Mouse (Mus musculus) stomach, embryonic 15.5 days (tissue): ENCODE measurements around the gene Cr1l. TPM values are rescaled to one million over a fixed set of nuclear protein-coding genes. Genes with fewer than 3 reads are reported as not detected.

Experiments
- ATAC-seq: fragments of 200-750 bp; cut with Nextera tagmentation; 2 replicates; pipeline ENCODE4 v1.8.0; 2017; ENCODE audit warnings: low read depth, moderate number of reproducible peaks, moderate TSS enrichment; ENCODE audit not compliant: insufficient read depth, low FRiP score
- H3K27ac ChIP-seq: fragments of 300-500 bp; sonication (generic); 2 replicates; pipeline ENCODE4 v1.5.1; 2015; ENCODE audit warnings: mild to moderate bottlenecking, inconsistent platforms
- H3K27me3 ChIP-seq: fragments of 300-500 bp; sonication (generic); replicated peaks from 2 replicates; pipeline ENCODE4 v1.6.1; 2015; ENCODE audit warnings: inconsistent platforms
- H3K36me3 ChIP-seq: fragments of 300-500 bp; sonication (generic); 2 replicates; pipeline ENCODE4 v1.6.1; 2015; ENCODE audit warnings: inconsistent platforms
- H3K4me1 ChIP-seq: fragments of 300-500 bp; sonication (generic); 2 replicates; pipeline ENCODE4 v1.6.1; 2015; ENCODE audit warnings: inconsistent platforms
- H3K4me2 ChIP-seq: fragments of 300-500 bp; sonication (generic); 2 replicates; pipeline ENCODE4 v1.6.1; 2015; ENCODE audit warnings: mild to moderate bottlenecking, inconsistent platforms
- H3K4me3 ChIP-seq: fragments of 300-500 bp; sonication (generic); replicated peaks from 2 replicates; pipeline ENCODE4 v1.5.1; 2015; ENCODE audit warnings: inconsistent platforms
- H3K9ac ChIP-seq: fragments of 300-500 bp; sonication (generic); 2 replicates; pipeline ENCODE4 v1.6.1; 2015; ENCODE audit warnings: inconsistent platforms
- H3K9me3 ChIP-seq: fragments of 300-500 bp; sonication (generic); 2 replicates; pipeline ENCODE4 v1.6.1; 2016; ENCODE audit warnings: inconsistent platforms
- WGBS: fragments of 180-500 bp; shearing (Covaris S2); methylation state at CpG from one replicate; pipeline ENCODE4 v1.1.7; 2015; 5-methylcytosine and 5-hydroxymethylcytosine counted together
- polyA plus RNA-seq: library from polyadenylated mRNA; unstranded; fragments of >200 nt; fragmentation: Nextera tagmentation; extraction: Ambion mirVana; gene quantifications from 2 replicates; pipeline ENCODE4 v1.2.1, GENCODE M21; 2015

Cr1l gene
- 73.4 and 76.9 TPM in 2 replicates for polyA plus RNA-seq

GRCm38 (mm10) chr1:195130953-195131674, at the start of gene Cr1l:
Cr1l (minus strand) TSS chr1:195131586.
- H3K27ac ChIP-seq = peak within 1 kb of the TSS; percentile 97
- H3K27me3 ChIP-seq = no peaks in the 10 kb centered on the region
- no peaks in the 10 kb centered on the region for H3K4me1 ChIP-seq
- H3K36me3 ChIP-seq = peaks cover 4% of the 10 kb centered on the region; the same call in 1 of the 2 replicates
- H3K9me3 ChIP-seq = no peaks in the 10 kb centered on the region
- WGBS = under 1% methylated on average over 31 of the region's 31 CpGs
- peak within 1 kb of the TSS; percentile 54 for H3K4me2 ChIP-seq
- ATAC-seq = peak; percentile 98
- peak within 1 kb of the TSS; percentile 67 for H3K4me3 ChIP-seq
- H3K9ac ChIP-seq = peak within 1 kb of the TSS; percentile 82

GRCm38 (mm10) chr1:195175980-195176931, 44.9 kb upstream of the Cr1l start, which contains the start of gene Cr2:
Cr2 (minus strand) TSS chr1:195176716.
- no peaks in the 10 kb centered on the region for H3K27me3 ChIP-seq
- WGBS = 8% methylated on average over 20 of the region's 20 CpGs
- 0 out of 2 replicates have a peak, but pooled peaks cover 3% of the 10 kb centered on the region for H3K4me1 ChIP-seq
- H3K4me3 ChIP-seq = peak within 1 kb of the TSS; percentile 23
- no peak within 1 kb of the TSS for H3K27ac ChIP-seq
- no peaks in the 10 kb centered on the region for H3K36me3 ChIP-seq
- peak; percentile 88; the same call in 1 of the 2 replicates for ATAC-seq
- H3K9ac ChIP-seq = no peak within 1 kb of the TSS
- peak within 1 kb of the TSS; percentile 50 for H3K4me2 ChIP-seq
- no peaks in the 10 kb centered on the region for H3K9me3 ChIP-seq

- no peak overlapping the region for H3K27ac ChIP-seq
- H3K27me3 ChIP-seq = no peaks in the 10 kb centered on the region
- H3K36me3 ChIP-seq = no peaks in the 10 kb centered on the region
- no peaks in the 10 kb centered on the region for H3K4me1 ChIP-seq
- no peak overlapping the region for H3K9ac ChIP-seq
- no peak overlapping the region for H3K4me3 ChIP-seq
- H3K4me2 ChIP-seq = no peak overlapping the region
- no peak for ATAC-seq
- no peaks in the 10 kb centered on the region for H3K9me3 ChIP-seq
- WGBS = 75% methylated on average over 9 of the region's 9 CpGs
Observed at GRCm38 (mm10) chr1:195164996-195165755, 33.8 kb upstream of the Cr1l start.

GRCm38 (mm10) chr1:195132070-195132469, 684 bp upstream of the Cr1l start:
- WGBS = 35% methylated on average over 3 of the region's 3 CpGs
- H3K9ac ChIP-seq = no peak overlapping the region
- no peak for ATAC-seq
- H3K27me3 ChIP-seq = no peaks in the 10 kb centered on the region
- H3K4me2 ChIP-seq = peak overlapping the region; percentile 54
- peak overlapping the region; percentile 67; the same call in 1 of the 2 replicates for H3K4me3 ChIP-seq
- no peaks in the 10 kb centered on the region for H3K4me1 ChIP-seq
- peaks cover 4% of the 10 kb centered on the region; the same call in 1 of the 2 replicates for H3K36me3 ChIP-seq
- H3K27ac ChIP-seq = peak overlapping the region; percentile 97; the same call in 1 of the 2 replicates
- no peaks in the 10 kb centered on the region for H3K9me3 ChIP-seq

GRCm38 (mm10) chr1:195131675-195132015, 259 bp upstream of the Cr1l start:
- no peak overlapping the region for H3K9ac ChIP-seq
- H3K4me1 ChIP-seq = no peaks in the 10 kb centered on the region
- 23% methylated on average over 4 of the region's 4 CpGs for WGBS
- ATAC-seq = no peak
- H3K4me3 ChIP-seq = peak overlapping the region; percentile 67
- no peaks in the 10 kb centered on the region for H3K9me3 ChIP-seq
- peaks cover 4% of the 10 kb centered on the region; the same call in 1 of the 2 replicates for H3K36me3 ChIP-seq
- peak overlapping the region; percentile 97 for H3K27ac ChIP-seq
- H3K4me2 ChIP-seq = peak overlapping the region; percentile 54
- H3K27me3 ChIP-seq = no peaks in the 10 kb centered on the region

GRCm38 (mm10) chr1:195130479-195130878, 907 bp downstream of the Cr1l start:
- Histone ChIP-seq H3K9ac (peak overlapping the region; percentile 82; the same call in 1 of the 2 replicates), H3K27me3 (no peaks in the 10 kb centered on the region), H3K36me3 (peaks cover 4% of the 10 kb centered on the region; the same call in 1 of the 2 replicates), H3K9me3 (no peaks in the 10 kb centered on the region), H3K4me1 (no peaks in the 10 kb centered on the region), H3K27ac (no peak overlapping the region; the same call in 1 of the 2 replicates), H3K4me3 (peak overlapping the region; percentile 67), H3K4me2 (peak overlapping the region; percentile 54)
- WGBS = 12% methylated on average over 2 of the region's 2 CpGs
- ATAC-seq = no peak

- Histone ChIP-seq H3K9me3 (no peaks in the 10 kb centered on the region), H3K4me2 (peak overlapping the region; percentile 25; the same call in 1 of the 2 replicates), H3K4me1 (no peaks in the 10 kb centered on the region), H3K27me3 (no peaks in the 10 kb centered on the region), H3K4me3 (no peak overlapping the region), H3K36me3 (peaks cover 4% of the 10 kb centered on the region; the same call in 1 of the 2 replicates), H3K27ac (no peak overlapping the region), H3K9ac (no peak overlapping the region)
- ATAC-seq = no peak
- 77% methylated on average over 1 of the region's 1 CpGs for WGBS
Observed at GRCm38 (mm10) chr1:195129867-195130266, 1.5 kb downstream of the Cr1l start.

- H3K9me3 ChIP-seq = no peaks in the 10 kb centered on the region
- peak; percentile 92 for ATAC-seq
Observed at GRCm38 (mm10) chr1:195114414-195114813, 17.0 kb downstream of the Cr1l start.

GRCm38 (mm10) chr1:195113621-195114020, 17.8 kb downstream of the Cr1l start:
- H3K4me3 ChIP-seq = no peak overlapping the region
- H3K36me3 ChIP-seq = peaks cover 14% of the 10 kb centered on the region
- H3K9ac ChIP-seq = no peak overlapping the region
- 79% methylated on average over 4 of the region's 4 CpGs for WGBS
- no peaks in the 10 kb centered on the region for H3K4me1 ChIP-seq
- no peak overlapping the region for H3K4me2 ChIP-seq
- H3K27ac ChIP-seq = no peak overlapping the region
- H3K27me3 ChIP-seq = no peaks in the 10 kb centered on the region
- H3K9me3 ChIP-seq = no peaks in the 10 kb centered on the region
- ATAC-seq = peak; percentile 75; the same call in 1 of the 2 replicates

More at GRCm38 (mm10) chr1:195114414-195114813, 17.0 kb downstream of the Cr1l start:
- Histone ChIP-seq H3K27me3 (no peaks in the 10 kb centered on the region), H3K4me2 (no peak overlapping the region), H3K9ac (no peak overlapping the region), H3K4me1 (no peaks in the 10 kb centered on the region), H3K36me3 (peaks cover 14% of the 10 kb centered on the region), H3K4me3 (no peak overlapping the region), H3K27ac (no peak overlapping the region)
- 92% methylated on average over 1 of the region's 1 CpGs for WGBS

GRCm38 (mm10) chr1:195100693-195101092, 30.7 kb downstream of the Cr1l start:
- Histone ChIP-seq H3K27ac (no peak overlapping the region), H3K4me3 (no peak overlapping the region), H3K36me3 (peaks cover 25% of the 10 kb centered on the region; the same call in 1 of the 2 replicates), H3K9ac (no peak overlapping the region), H3K4me2 (no peak overlapping the region), H3K9me3 (no peaks in the 10 kb centered on the region), H3K27me3 (no peaks in the 10 kb centered on the region), H3K4me1 (no peaks in the 10 kb centered on the region)
- ATAC-seq = no peak
- WGBS = 38% methylated on average over 4 of the region's 4 CpGs

GRCm38 (mm10) chr1:195098004-195098403, 33.4 kb downstream of the Cr1l start:
- no peak overlapping the region for H3K27ac ChIP-seq
- ATAC-seq = no peak

More at GRCm38 (mm10) chr1:195098004-195098403, 33.4 kb downstream of the Cr1l start:
- Histone ChIP-seq H3K9me3 (no peaks in the 10 kb centered on the region), H3K4me2 (no peak overlapping the region), H3K4me3 (no peak overlapping the region), H3K9ac (no peak overlapping the region), H3K36me3 (peaks cover 18% of the 10 kb centered on the region; the same call in 1 of the 2 replicates), H3K27me3 (no peaks in the 10 kb centered on the region), H3K4me1 (no peaks in the 10 kb centered on the region)
- WGBS = 87% methylated on average over 1 of the region's 1 CpGs
